Mouse (Mus musculus): ENCODE results near the gene Olfr1282.
"Not testable (repeated sequence)": the region's sequence is repeated elsewhere in the genome, so short reads cannot be mapped to it uniquely, and the experiment has no call there.

Gene Olfr1282

DNA sequence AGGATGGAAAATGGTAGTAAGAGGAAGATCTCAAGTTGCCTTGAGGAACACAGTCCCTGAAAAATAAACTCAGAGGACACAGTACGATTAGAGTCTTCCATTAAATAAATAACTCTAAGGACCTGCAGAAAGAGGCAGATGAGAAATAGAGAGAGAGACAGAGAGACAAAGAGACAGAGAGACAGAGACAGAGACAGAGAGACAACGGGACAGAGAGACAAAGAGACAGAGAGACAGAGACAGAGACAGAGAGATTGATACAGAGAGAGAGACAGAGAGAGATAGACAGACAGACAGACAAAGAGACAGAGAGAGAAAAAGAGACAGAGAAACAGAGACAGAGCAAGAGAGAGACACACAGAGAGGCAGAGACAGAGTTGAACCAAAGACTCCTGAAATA is at the start of gene Olfr1282:
Olfr1282 (minus strand) TSS at position 101 of the 400 bp plus-strand sequence.
- DNase-seq (ENCODE audit: low spot score) = no peak

DNA sequence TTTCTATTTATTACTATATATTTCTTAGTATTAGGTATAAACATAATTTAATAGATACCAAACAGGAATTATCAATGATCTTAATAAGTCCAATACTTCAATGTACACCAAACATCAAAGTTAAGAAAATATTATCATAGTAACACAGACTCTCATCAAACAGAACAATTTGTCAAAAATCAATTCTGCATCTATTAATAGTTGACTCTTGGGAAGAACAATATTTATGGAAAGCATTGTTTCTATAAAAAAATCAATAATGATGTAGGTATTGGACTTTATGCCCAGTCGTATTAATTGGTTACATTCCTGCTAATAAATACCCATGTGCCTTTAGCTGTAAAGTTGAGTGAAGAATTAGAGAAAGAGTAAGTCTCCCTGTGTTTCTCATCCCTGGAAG is 39.3 kb upstream of the Olfr1282 start, which contains the start of gene Olfr1284:
Olfr1284 (plus strand) TSS at position 301 of the 400 bp plus-strand sequence.
- no peak for DNase-seq (ENCODE audit: low spot score)

DNA sequence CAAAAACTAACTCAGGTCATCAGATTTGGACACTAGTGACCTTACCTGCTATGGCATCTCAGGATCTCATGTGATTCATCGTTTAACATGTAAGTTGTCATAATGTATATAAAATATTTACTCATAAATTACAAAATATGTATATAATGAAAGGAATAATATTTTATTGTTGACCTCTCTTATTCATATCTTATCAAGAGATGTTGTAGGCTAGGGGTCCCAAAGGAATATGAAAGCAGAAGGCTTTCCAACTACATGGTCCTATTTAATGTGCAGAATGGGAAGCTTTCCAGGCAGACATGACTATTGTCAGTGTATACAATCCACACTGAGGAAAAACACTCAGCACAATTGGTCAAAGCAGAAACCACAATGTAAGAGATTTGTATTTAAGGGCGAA is 30.6 kb upstream of the Olfr1282 start, which contains the start of gene Olfr1283:
Olfr1283 (plus strand) TSS at position 301 of the 400 bp plus-strand sequence.
- DNase-seq (ENCODE audit: low spot score) = no peak

DNA sequence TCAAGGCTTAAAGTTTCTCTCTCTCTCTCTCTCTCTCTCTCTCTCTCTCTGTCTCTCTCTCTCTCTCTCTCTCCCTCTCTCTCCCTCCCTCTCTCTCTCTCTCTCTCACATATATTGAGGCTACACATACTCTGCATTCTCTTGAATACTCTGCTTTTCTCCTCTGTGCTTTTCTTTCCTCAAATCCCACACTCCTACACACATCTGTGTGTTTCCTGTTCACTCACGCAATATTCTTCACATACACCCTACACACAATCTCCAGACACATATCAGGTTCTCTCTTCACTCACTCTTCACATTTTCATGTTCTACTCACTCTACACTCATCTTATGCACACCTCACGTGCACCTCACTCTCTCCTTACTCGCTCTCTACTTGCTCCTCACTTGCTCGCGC is 2.2 kb downstream of the Olfr1282 start:
- not testable (repeated sequence) for DNase-seq (ENCODE audit: low spot score)

DNA sequence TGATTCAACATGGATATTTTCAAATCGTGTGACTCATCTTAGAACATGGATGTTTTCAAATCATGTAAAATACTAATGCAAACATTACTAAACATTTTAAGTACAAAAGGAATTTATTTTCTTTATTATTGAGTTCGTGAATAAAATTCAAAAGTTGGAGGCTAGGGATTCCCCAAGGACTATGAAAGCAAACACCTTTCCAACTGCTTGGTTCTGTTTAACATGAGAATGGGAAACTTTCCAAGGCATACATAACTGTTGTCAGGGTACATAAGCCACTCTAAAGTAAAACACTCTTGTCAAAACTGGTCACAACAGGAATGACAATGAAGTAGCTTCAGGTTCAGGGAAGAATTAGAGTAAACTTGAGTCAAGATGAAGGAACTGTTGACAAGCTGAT is 9.7 kb downstream of the Olfr1282 start, which contains the start of gene Olfr1281:
Olfr1281 (plus strand) TSS at position 301 of the 400 bp plus-strand sequence.
- no peak for DNase-seq (ENCODE audit: low spot score)

DNA sequence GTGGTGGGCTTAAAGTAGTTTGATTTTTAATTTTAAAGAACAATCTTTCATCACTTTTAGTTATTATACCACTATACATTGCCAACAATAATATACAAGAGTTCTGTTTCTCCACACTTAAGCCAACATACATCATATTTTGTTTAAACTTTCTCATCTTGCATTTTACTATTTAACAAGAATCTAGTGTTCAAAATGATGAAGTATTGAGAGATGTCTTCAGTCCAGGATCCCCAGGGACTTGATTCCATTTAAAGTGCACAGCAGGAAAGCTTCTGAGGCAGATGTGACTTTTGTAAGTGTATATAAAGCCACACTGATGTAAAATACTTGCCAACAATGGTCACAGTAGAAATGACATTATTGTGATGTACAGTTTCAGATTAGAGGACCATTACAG is 22.2 kb downstream of the Olfr1282 start, which contains the start of gene Olfr1280:
Olfr1280 (plus strand) TSS at position 301 of the 400 bp plus-strand sequence.
- no peak for DNase-seq (ENCODE audit: low spot score)

DNA sequence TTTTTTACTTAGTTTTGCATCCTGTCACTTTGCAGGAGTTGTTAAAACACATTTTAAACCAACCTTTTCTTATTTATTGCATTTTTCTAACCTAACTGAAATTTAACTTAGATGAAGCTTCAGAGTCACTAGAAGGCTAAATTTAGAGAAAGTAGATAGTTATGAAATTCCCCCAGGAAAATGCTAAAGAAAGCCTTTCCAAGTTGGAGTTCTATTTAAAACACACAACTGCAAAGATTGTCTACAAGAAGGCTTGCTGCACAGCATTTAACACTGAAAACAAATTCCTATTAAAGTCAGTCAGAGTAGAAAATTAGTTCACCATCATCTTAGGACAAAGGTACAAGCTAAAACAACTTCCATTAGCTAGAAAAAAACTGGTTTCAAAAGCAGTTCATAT is 35.5 kb downstream of the Olfr1282 start, which contains the start of gene Olfr1279:
Olfr1279 (plus strand) TSS at position 262 of the 400 bp plus-strand sequence.
- no peak for DNase-seq (ENCODE audit: low spot score)

DNA sequence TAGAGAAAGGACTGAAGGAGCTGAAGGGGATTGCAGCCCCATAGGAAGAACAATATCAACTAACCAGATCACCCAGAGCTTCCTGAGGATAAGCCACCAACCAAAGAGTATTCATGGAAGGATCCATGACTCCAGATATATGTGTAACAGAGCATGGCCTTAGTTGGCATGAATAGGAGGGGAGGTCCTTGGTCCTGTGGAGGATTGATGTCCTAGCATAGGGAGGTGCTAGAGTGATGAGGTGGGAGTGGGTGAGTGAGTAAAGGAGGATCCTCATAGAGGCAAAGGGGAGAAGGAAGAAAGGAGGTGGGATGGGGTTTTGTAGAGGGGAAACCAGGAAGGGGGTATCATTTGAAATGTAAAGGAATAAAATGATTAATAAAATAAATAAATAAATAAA is 37.3 kb downstream of the Olfr1282 start:
- DNase-seq (ENCODE audit: low spot score) = no peak

DNA sequence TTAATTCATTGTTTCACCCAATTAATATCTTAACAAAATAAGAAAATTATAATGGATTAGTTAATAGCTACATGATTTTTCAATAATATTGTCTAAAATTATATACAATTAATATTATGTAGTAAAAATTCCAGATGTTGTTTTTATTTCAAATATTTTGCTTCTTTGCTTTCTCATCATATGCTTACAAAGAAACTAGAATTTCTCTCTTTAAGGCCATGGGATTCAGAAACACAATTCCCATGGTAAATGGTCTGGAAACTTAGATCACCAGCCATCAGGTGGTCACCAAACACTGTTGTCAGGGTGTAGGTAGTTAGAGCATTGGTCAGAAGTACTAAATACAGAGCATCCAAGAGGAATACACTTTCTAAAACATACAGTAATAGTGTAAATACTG is 46.0 kb downstream of the Olfr1282 start, which contains the start of gene Olfr1278:
Olfr1278 (plus strand) TSS at position 301 of the 400 bp plus-strand sequence.
- no peak for DNase-seq (ENCODE audit: low spot score)

All from urinary bladder, postnatal 14 days (tissue).